Mouse (Mus musculus) T-helper 17 cell (primary cell): ENCODE results near the gene Nckap5.

Experiments
- in situ Hi-C, 2 experiments: fragments of 300-600 bp; cut with MboI, MseI; formaldehyde crosslinking; loops; 1 replicate in 1 of 2; 2 replicates in 1 of 2; pipeline ENCODE4 v1.15.1; 2025; ENCODE audit warnings: high pct_unique_total_duplicates in 2 of 2

The Nckap5 gene

DNA sequence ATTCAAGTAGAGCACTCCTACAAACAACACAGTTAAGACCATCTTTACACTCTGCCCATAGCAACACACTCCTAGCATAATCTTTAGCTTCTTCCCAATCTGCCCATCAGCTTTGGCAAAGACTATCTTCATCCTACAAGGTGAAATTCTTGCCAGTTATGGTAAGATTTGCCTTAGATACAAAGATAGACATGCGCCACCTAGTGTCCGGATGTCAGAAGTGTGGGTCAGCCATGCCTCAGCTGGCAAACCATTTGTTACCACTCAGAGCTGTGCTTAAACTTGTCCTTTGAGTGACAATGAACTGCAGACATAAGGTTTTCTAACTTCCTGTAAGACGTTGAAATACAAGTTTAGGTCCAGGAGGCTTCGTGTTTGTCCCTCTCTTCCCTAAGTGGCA, 422.7 kb downstream of the Nckap5 start:
- in situ Hi-C loops, result loop anchor here (5.0 to 10.0 kb wide), 2 partner anchors 801 to 803 kb away; no protein-coding TSS in a partner anchor

DNA sequence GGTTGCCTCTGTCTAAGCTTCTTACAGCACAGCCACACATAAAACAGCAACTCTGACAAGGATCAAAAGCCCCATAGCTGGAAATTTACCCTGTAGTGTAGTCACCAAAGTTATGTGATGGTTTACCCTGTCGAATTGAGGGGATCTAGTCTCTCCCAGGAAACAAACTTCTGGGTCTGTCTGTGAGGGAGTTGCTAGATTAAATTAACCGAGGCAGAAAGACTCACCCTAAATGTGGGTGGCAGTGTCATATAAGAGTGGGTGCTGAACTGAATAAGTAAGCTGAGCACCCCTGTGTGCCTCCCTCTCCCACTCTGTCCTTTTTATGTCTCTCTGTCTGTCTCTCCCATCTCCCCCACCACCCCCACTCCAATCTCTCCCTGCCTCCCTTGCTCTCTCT, 425.1 kb downstream of the Nckap5 start:
- in situ Hi-C loops, result loop anchor here (5.0 to 10.0 kb wide), 2 partner anchors 798 to 801 kb away; no protein-coding TSS in a partner anchor

- in situ Hi-C loops, result loop anchor here in 1 of 2 experiments (10.0 kb wide), 1 partner anchor 799 kb away; no protein-coding TSS in a partner anchor
These were observed 426.6 kb downstream of the Nckap5 start for GRCm38 (mm10) chr1:126403970-126404369.

GRCm38 (mm10) chr1:126391204-126391603, 439.4 kb downstream of the Nckap5 start:
- in situ Hi-C loops, result no loop called here

DNA sequence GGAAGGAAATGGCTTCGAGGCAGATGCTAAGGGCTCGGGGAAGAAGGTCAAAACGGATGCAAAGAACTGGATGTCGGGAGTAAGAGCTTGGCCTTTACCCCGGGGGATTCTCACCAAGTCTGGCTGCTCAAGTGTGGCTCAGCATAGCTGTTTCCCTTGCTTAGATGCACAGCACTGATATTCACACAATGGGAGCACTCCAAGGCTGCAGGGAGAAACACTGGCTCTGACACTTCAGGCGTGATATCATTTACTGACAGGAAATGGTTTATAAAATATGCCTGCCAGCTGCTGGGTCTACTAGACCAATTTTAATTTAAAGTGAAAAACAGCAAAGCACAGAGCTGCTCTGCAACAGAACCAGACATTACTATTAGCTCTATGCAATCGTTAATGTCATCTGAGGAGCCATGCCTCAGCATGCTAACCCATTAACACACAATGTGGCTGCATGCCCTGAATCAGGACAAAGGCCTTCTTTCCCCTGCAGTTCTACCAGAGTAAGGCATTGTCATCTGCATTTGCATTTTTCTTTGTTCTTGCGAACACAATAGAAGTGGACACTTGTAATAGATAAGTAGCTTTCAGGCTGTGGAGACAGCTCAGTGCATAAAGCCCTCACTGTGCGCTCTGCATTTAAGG, 453.1 kb downstream of the Nckap5 start:
- in situ Hi-C loops, result no loop called here

DNA sequence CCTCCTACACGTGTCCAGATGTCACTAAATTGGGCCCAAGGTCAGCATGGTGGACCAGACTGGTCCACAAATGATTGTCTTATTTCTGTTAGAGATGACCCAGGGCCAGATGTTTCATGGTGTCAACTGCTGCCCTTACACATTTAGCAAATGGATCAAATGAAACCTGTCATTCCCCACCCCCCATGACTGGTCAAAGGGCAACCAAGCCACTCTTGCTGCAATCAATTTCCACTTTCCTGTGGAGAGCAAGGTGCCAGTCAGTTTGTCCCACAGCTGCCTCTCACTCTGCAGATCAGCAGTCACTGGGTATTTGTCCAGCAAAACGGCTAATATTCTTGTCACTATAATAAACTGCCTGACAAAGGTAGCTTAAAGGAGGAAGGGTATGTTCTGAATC, 463.9 kb downstream of the Nckap5 start:
- in situ Hi-C loops, result no loop called here

GRCm38 (mm10) chr1:126364556-126364955, 466.0 kb downstream of the Nckap5 start:
- in situ Hi-C loops, result no loop called here

DNA sequence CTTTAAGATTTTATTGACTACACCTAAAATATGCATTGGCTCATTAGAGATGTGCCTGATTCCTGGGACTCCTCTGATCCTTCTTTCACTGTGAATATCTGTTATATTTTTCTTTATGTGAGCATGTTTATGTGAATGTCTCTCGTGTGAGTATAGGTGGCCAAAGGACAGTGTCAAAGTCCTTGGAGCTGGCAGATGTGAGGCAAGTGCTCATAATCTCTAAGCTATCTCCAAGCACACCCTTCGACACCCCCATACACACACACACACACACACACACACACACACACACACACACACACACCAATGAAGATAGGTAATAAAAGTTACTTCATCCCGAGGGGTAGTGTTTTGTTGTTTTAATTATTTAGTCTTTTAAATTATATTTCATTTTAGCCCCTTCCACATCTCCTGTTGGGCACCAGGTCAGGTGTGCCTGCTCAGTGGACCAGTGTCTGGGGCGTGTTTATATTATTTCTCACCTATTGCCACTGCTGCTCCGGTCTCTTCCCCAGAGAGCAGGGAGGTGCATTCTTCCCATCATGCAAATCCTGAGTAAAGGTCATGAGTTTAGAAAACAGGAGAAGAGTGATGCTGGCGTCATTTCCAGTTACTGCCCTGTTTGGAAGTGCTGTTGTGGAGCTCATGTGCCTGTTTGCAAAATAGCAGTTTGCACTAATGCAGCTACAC, 469.9 kb downstream of the Nckap5 start:
- in situ Hi-C loops, result no loop called here

- in situ Hi-C loops, result no loop called here
These were observed 470.5 kb downstream of the Nckap5 start for GRCm38 (mm10) chr1:126360111-126360510.

DNA sequence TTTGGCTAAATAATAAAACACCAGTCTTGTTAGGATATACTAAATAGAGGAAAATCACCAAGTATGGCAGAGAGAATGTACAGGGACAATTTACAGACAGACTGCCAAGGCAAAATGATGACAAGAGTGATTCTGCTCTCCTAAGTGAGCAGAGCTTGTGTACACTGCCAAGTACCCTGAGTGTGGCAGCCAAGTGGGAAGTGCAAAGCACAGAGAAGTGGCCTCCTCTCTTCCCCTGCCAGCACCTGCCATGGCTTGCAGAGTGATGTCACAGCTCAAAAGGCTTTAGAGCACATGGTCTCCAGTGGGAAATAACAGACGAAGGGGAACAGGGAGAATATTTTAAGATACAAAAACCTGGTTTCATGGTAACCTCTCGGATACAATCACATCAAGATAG, 488.8 kb downstream of the Nckap5 start:
- in situ Hi-C loops, result no loop called here

DNA sequence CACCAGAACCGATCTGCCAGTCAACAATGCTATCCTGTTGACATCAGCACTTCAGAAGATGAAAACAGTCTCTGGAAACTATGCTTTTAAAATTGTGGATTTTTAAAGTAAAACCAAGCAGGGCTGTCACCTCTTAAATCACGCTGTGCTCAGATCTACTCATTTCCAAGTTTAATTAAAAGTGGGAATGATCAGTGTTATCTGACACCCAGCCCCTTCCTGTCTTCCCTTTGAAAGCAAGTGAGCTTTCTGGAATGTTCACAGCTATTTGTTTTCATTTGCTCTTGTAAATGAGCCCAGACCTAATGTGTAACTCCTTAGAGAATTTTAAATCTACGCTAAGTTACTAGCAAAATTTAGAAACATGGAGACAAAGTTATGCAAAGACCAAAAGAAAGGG, 491.3 kb downstream of the Nckap5 start:
- in situ Hi-C loops, result no loop called here

DNA sequence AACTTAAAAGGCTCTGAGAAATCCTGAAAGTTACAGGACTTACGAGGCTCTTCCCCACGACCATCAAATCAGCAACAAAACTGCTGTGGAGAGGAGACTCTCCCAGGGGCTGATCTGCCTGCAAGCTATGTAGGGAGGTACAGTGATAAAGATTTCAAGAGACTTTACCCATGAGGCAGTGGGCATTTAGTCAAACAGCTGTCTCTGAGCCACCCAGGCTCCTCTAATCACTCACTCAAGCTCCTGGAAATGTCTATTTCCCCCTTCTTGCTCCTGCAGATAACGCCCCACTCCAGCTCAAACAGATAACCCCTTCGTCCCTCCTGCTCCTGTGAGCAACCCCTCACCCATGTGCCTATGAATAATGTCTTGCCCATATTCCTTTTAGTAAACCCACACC, 496.4 kb downstream of the Nckap5 start:
- in situ Hi-C loops, result no loop called here

DNA sequence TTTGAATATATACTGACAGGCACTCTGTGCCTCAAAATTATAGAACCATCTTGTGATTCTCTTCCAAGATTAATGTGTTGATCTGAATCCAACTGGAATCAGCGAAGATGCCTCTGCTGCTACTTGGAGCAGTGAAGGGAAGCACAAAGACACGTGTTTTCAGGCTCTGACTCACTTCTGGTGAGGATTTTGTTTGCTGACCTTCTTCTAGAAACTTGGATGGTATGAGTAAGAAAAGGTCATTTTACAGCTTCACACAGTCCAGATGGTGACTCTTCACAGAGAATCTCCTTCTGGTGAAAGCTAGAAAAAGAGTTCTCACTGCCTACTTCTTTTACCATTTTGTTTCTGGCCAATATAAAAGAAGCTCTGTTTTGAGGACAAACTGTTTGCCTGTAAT, 498.6 kb downstream of the Nckap5 start:
- in situ Hi-C loops, result no loop called here

DNA sequence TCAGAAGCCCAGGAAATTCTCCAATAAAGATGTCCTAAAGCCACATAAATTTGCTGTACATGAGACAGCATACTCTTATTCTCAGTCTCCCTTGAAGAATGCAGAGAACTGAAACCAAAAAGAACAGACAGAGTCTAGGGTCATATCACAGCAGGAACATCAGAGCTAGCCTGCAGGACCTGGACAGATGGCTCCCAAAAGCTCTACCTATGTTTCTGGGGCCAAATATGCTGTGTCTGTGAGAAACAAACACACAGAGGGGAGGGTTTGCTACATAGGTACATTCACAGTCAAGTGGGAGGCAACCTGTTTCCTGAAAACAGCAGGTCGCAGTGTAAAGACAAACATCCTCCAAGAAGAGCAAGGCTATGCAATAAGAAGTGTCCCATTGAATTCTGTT, 509.9 kb downstream of the Nckap5 start:
- in situ Hi-C loops, result no loop called here

DNA sequence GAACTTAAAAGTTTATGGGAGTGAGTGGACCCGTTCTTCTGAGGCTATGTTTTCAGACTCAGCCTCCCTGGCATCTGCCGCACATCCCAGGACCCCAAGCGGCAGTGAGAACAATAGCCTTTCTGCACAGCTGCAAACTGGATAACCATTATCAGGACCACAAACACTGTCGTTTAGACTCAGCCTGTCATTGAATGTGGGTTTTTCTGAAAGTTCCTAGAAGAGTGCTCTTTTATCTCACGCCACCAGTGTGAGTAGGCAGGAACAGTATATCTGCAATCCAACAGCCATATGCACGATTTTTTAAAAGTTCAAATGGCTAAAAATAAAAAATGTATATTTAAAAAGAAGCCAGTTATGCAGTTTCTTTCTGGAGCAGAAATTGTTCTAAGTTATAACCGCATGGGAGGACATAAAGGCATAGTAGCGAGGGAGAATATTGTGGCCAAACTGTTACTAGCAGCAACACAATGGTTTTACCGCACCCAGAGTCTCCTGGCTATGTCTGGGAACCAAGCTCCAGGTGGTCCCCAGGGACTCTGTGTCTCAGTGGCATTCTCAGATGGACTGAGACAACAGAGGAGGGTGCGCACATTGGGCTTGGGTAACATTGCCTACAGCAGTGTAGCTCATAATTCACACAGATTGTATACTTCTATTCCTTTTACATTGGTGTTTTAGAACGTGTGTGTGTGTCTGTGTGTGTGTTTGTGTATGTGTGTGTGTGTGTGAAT, 512.6 kb downstream of the Nckap5 start:
- in situ Hi-C loops, result no loop called here

DNA sequence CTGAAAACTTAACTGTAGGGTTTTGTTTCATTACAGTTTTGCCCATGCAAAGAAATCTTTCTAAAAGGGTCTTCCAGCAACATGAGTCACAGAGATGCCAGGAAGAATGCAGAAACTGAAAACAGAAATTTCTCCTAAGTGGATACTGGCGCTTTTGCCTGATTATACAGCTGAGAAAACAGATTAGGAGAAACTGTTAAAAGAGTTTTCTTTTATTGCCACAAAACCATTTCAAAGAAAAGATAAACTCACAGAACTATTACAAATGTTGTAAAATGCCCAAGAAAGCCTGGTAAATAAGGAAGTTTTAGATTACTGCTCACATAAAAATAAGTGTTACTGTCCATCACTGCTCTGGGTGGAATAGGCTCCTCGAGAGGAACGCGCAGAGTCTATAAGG, 513.3 kb downstream of the Nckap5 start:
- in situ Hi-C loops, result no loop called here

GRCm38 (mm10) chr1:126316866-126317265, 513.7 kb downstream of the Nckap5 start:
- in situ Hi-C loops, result no loop called here

- in situ Hi-C loops, result no loop called here
These were observed 529.5 kb downstream of the Nckap5 start for GRCm38 (mm10) chr1:126301129-126301528.

DNA sequence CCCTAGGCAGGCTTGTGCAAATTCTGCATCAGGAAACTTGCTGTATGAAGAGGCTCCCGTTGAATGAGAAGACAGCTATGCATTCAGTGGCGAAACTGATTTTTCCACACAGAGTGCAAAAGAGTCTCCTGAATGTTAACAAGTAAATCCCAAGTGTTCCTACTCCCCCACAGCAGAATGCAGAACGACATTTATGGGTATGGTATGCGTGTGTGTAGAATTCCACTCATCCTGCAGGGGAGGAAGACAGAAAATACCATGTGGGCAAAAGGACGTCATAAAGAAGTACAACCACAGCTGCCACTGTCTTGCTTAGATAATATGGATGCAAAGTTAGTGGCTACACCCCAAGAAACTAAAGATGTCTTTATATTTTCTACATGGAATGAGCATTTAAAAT, 565.7 kb downstream of the Nckap5 start:
- in situ Hi-C loops, result no loop called here

GRCm38 (mm10) chr1:126254364-126254763, 576.2 kb downstream of the Nckap5 start:
- in situ Hi-C loops, result no loop called here

- in situ Hi-C loops, result no loop called here
These were observed 576.7 kb downstream of the Nckap5 start for GRCm38 (mm10) chr1:126253934-126254333.

DNA sequence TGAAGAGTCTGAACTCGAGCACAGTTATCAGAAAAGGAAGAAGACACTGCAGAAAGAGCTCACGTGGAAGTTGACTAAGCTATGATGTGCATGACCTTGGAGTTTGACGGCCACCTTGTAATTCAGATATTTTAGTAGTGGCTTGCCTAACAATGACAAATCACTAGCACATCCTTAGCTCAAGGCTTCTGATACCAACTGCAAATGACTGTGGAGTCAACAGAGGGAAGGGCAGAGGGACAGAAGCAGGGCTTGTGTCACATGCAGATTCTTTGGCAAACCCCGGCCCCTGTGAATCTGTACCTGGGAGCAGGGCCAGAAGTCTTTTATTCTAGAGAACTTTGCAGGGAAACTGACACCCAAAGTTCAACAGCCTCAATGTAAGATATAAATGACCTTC, 597.4 kb downstream of the Nckap5 start:
- in situ Hi-C loops, result no loop called here

- in situ Hi-C loops, result no loop called here
These were observed 599.4 kb downstream of the Nckap5 start for GRCm38 (mm10) chr1:126231199-126231598.
